Mouse (Mus musculus) E14TG2a.4 (cell line): ENCODE results near the gene Sdk2.

Source experiments
- CTCF ChIP-seq: conservative IDR thresholded peaks from 2 replicates; pipeline ENCODE4 v1.5.1; 2014; ENCODE audit warnings: low read length
- NANOG ChIP-seq: IDR thresholded peaks from 2 replicates; pipeline ENCODE4 v1.6.1; 2014; ENCODE audit warnings: borderline replicate concordance, low read length, mixed read lengths
- POU5F1 ChIP-seq: IDR thresholded peaks from 2 replicates; pipeline ENCODE4 v1.6.1; 2014; ENCODE audit warnings: low read length, borderline replicate concordance

- no peak for TF ChIP-seq CTCF
- TF ChIP-seq POU5F1, result no peak
- no peak for TF ChIP-seq NANOG
Measured at GRCm38 (mm10) chr11:114019087-114019486, 47.8 kb downstream of the Sdk2 start.
